Mouse (Mus musculus): ENCODE results near the gene Myo3b. TPM values are rescaled to one million over a fixed set of nuclear protein-coding genes. Genes with fewer than 3 reads are reported as not detected.

Myo3b gene
- polyA plus RNA-seq, 1 experiment from 2014 or later, result not detected

DNA sequence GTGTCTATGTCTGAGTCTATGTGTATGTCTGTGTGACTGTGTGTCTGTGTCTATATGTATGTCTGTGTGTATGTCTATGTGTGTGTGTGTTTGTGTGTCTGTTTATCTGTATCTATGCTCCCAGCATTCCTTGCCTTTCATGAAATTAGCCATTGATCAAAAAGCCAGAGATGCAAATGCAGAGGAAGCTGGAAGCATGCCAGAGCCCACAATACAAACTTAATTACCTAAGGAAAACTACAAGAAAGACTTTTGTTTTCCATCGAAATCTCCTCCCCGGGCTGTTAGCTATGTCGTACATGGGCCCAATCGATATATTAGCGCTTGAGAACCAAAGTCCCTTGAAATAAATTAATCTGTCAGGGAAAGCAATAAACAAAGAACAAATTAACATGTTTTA is 367.9 kb downstream of the Myo3b start:
- Histone ChIP-seq H3K27me3 (ENCODE audit: control insufficient read depth, insufficient read depth, low read length) (no peaks in the 10 kb centered on the region), H3K9me3 (ENCODE audit: control insufficient read depth, low read length) (no peaks in the 10 kb centered on the region), H3K4me2 (no peak overlapping the region), H3K36me3 (ENCODE audit: control insufficient read depth, insufficient read depth, low read length) (no peaks in the 10 kb centered on the region), H3K4me3 (ENCODE audit: low read depth, low read length) (no peak overlapping the region), H3K9ac (ENCODE audit: low read length) (no peak overlapping the region), H3K4me1 (ENCODE audit: control insufficient read depth, insufficient read depth, low read length) (no peaks in the 10 kb centered on the region), H3K27ac (ENCODE audit: low read depth, low read length) (no peak overlapping the region)
- no peak for ATAC-seq (ENCODE audit: low FRiP score)
- DNase-seq (ENCODE audit: low spot score, missing footprints), result no peak
- WGBS, result 84% methylated on average over 5 of the region's 5 CpGs

DNA sequence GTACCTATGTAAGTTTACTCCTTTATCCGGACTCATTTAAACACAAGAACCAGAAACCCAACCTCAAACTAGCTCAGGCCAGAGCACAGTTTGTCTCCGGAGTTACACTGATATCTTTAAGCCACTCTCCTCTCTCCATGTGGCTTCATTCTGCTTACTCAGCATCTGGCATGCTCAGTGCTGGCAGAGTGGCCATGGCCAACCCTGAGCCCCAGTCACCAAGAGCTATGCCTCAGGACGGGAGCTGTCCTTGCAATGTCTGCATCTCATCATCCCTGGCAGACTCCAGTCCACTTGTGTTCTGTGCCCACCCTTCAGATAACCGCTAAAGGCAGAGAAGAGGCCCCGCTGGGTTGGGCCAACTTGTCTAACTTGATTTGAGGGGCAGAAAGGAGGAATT is 368.8 kb downstream of the Myo3b start:
- Histone ChIP-seq H3K4me2 (no peak overlapping the region), H3K4me3 (ENCODE audit: low read depth, low read length) (no peak overlapping the region), H3K4me1 (ENCODE audit: control insufficient read depth, insufficient read depth, low read length) (no peaks in the 10 kb centered on the region), H3K27ac (ENCODE audit: low read depth, low read length) (no peak overlapping the region), H3K36me3 (ENCODE audit: control insufficient read depth, insufficient read depth, low read length) (no peaks in the 10 kb centered on the region), H3K9me3 (ENCODE audit: control insufficient read depth, low read length) (no peaks in the 10 kb centered on the region), H3K9ac (ENCODE audit: low read length) (no peak overlapping the region), H3K27me3 (ENCODE audit: control insufficient read depth, insufficient read depth, low read length) (no peaks in the 10 kb centered on the region)
- WGBS, result 76% methylated on average over 5 of the region's 5 CpGs
- no peak for ATAC-seq (ENCODE audit: low FRiP score)
- no peak for DNase-seq (ENCODE audit: low spot score, missing footprints)

DNA sequence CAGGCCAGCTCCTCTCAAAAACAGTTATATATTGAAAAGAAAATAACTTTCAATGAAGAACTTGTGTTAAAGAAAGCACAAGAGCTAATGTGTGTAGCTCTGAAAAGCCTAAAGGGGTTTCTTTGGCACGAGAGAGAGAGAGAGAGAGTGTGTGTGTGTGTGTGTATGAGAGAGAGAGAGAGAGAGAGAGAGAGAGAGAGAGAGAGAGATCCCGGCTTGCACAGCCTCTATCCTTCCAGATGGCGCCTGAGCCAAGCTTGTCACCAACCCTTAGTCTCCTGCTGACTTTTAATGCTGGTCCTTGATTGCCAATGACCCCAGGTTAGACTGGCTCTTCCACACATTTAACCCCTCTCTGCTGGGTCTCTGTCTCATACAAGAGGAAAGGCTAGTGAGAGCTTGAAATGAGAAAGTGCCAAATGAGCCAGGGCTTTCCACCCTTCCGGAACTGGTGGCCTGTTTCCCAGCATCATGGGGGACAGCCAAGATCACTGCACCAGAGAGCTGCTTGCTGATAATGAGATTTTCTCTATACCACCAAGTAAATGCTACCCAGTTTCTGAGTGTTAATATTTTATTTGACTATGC is 371.5 kb downstream of the Myo3b start:
- Histone ChIP-seq H3K4me2 (no peak overlapping the region), H3K4me3 (ENCODE audit: low read depth, low read length) (no peak overlapping the region), H3K27ac (ENCODE audit: low read depth, low read length) (no peak overlapping the region), H3K27me3 (ENCODE audit: control insufficient read depth, insufficient read depth, low read length) (no peaks in the 10 kb centered on the region), H3K36me3 (ENCODE audit: control insufficient read depth, insufficient read depth, low read length) (no peaks in the 10 kb centered on the region), H3K4me1 (ENCODE audit: control insufficient read depth, insufficient read depth, low read length) (no peaks in the 10 kb centered on the region), H3K9me3 (ENCODE audit: control insufficient read depth, low read length) (no peaks in the 10 kb centered on the region), H3K9ac (ENCODE audit: low read length) (no peak overlapping the region)
- DNase-seq (ENCODE audit: low spot score, missing footprints), result no peak
- 55% methylated on average over 4 of the region's 4 CpGs for WGBS
- no peak for ATAC-seq (ENCODE audit: low FRiP score)

DNA sequence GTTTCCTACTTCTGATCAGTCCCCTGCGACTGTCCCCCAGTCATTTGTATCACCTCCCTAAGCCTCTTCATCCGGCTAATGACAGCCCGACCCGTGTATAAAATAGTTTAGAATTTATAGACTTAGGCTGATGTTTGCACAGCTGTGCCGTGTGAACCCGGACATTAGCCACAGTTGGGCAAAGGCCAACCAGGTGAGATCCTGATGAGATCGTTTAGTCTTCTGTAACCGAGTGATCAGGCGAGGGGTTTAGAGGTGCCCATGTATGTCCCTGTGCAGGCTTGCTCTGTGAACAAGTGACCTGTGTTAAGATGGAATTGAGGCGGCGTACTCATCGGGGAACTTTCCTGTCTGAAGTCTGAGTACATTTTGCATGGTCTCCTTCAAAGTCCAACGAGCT is 373.4 kb downstream of the Myo3b start:
- H3K4me2 ChIP-seq, result no peak overlapping the region
- no peak overlapping the region for H3K4me3 ChIP-seq (ENCODE audit: low read depth, low read length)
- ATAC-seq (ENCODE audit: low FRiP score) (no peak), DNase-seq (ENCODE audit: low spot score, missing footprints) (no peak)
- WGBS, result 69% methylated on average over 13 of the region's 13 CpGs
- no peaks in the 10 kb centered on the region for H3K9me3 ChIP-seq (ENCODE audit: control insufficient read depth, low read length)
- no peaks in the 10 kb centered on the region for H3K36me3 ChIP-seq (ENCODE audit: control insufficient read depth, insufficient read depth, low read length)
- H3K27ac ChIP-seq (ENCODE audit: low read depth, low read length), result no peak overlapping the region
- no peak overlapping the region for H3K9ac ChIP-seq (ENCODE audit: low read length)
- no peaks in the 10 kb centered on the region for H3K4me1 ChIP-seq (ENCODE audit: control insufficient read depth, insufficient read depth, low read length)
- H3K27me3 ChIP-seq (ENCODE audit: control insufficient read depth, insufficient read depth, low read length), result no peaks in the 10 kb centered on the region

DNA sequence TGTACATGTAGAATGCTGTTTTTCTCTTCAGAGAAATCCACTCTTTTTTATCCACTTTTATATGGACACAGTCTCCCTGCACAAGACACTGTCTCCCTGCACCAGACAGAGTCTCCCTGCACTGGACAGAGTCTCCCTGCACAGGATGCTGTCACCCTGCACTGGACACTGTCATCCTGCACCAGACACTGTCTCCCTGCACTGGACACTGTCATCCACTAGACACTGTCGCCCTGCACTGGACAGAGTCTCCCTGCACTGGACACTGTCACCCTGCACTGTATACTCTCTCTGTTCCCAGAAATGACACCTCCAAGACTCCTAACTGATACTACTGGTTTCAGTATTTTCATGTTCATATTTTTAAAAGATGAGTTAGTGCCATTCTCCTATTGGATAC is 375.5 kb downstream of the Myo3b start:
- Histone ChIP-seq H3K4me3 (ENCODE audit: low read depth, low read length) (no peak overlapping the region), H3K4me1 (ENCODE audit: control insufficient read depth, insufficient read depth, low read length) (no peaks in the 10 kb centered on the region), H3K36me3 (ENCODE audit: control insufficient read depth, insufficient read depth, low read length) (no peaks in the 10 kb centered on the region), H3K27ac (ENCODE audit: low read depth, low read length) (no peak overlapping the region), H3K27me3 (ENCODE audit: control insufficient read depth, insufficient read depth, low read length) (no peaks in the 10 kb centered on the region), H3K9me3 (ENCODE audit: control insufficient read depth, low read length) (no peaks in the 10 kb centered on the region), H3K9ac (ENCODE audit: low read length) (no peak overlapping the region), H3K4me2 (no peak overlapping the region)
- no peak for ATAC-seq (ENCODE audit: low FRiP score)
- no peak for DNase-seq (ENCODE audit: low spot score, missing footprints)
- 96% methylated on average over 1 of the region's 1 CpGs for WGBS

DNA sequence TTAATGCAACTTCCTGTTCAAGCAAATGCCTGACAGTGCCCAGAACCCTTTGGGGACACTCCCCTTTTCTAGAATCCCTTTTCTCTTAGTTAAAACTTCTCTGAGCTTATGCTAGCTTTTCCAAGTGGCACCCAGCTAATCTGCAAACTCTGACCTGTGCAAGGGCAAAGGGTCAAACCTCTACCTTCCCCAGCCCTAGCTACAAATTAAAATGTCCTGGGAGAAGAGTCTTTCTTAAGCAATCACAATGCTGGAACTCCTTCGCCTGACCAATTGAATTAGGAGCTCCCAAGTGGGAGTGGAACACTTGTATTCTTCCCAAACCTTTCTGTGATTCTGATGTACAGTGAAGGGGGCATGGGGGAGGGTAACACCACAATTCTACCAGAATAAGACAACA is 376.6 kb downstream of the Myo3b start:
- H3K9ac ChIP-seq (ENCODE audit: low read length), result no peak overlapping the region
- H3K36me3 ChIP-seq (ENCODE audit: control insufficient read depth, insufficient read depth, low read length), result no peaks in the 10 kb centered on the region
- H3K27me3 ChIP-seq (ENCODE audit: control insufficient read depth, insufficient read depth, low read length), result no peaks in the 10 kb centered on the region
- ATAC-seq (ENCODE audit: low FRiP score), result no peak
- no peak overlapping the region for H3K4me3 ChIP-seq (ENCODE audit: low read depth, low read length)
- 76% methylated on average over 1 of the region's 1 CpGs for WGBS
- H3K4me1 ChIP-seq (ENCODE audit: control insufficient read depth, insufficient read depth, low read length), result no peaks in the 10 kb centered on the region
- no peak overlapping the region for H3K27ac ChIP-seq (ENCODE audit: low read depth, low read length)
- no peak overlapping the region for H3K4me2 ChIP-seq
- DNase-seq (ENCODE audit: low spot score, missing footprints), result no peak
- H3K9me3 ChIP-seq (ENCODE audit: control insufficient read depth, low read length), result no peaks in the 10 kb centered on the region

DNA sequence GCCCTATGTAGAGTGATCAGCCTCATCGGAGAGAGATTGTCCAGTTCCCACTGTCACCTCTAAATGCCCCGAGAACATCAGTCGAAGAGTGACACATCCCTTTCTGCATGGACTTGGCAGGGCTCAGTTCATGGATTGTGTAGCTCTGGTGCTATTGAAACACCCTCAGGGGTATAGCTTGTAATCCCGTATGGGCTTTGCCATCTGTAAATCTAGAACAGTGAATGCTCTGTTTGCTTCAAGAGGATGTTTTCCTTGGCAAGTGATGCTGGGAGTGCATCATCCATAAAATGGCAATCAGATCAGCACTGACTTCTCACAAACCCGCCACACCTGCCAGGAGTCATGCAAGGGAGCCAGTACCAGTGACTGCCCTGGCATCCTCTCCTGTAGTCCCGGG is 380.4 kb downstream of the Myo3b start:
- WGBS, result 89% methylated on average over 6 of the region's 6 CpGs
- DNase-seq (ENCODE audit: low spot score, missing footprints) (no peak), ATAC-seq (ENCODE audit: low FRiP score) (no peak)
- Histone ChIP-seq H3K9ac (ENCODE audit: low read length) (no peak overlapping the region), H3K9me3 (ENCODE audit: control insufficient read depth, low read length) (no peaks in the 10 kb centered on the region), H3K4me3 (ENCODE audit: low read depth, low read length) (no peak overlapping the region), H3K4me2 (no peak overlapping the region), H3K36me3 (ENCODE audit: control insufficient read depth, insufficient read depth, low read length) (no peaks in the 10 kb centered on the region), H3K27ac (ENCODE audit: low read depth, low read length) (no peak overlapping the region), H3K27me3 (ENCODE audit: control insufficient read depth, insufficient read depth, low read length) (no peaks in the 10 kb centered on the region), H3K4me1 (ENCODE audit: control insufficient read depth, insufficient read depth, low read length) (no peaks in the 10 kb centered on the region)

DNA sequence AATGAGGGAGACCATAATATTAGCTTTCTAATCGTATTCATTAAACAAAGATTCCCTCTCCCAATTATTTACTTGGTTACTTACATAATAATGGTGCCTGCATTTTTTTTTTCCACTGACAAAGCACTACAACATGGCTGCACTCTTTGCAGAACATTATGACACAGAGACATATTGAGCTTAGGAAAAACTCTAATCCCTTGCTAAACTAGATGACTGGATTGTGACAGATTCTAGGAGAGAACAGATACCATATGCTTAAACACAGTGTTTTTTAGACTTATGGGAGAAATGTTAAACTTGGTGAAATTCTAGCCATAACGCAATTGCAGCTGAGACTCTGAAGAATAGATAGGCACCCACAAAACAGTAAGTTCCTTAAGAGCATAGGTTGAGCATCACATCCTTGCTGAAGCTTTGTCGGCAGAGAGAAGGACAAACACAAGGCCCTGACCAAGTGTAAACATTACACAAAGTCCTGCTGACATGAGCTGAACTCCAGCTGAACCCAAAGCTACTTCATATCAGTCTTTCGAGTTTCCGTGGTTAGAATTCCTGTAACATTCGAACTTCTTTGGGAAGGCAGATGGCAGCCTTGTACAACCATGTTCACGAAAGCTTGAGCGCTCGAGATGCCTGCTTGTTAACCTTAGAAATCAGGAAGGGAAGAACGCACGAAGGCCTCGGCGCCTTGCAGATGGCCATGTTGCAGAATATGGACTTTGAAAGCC is 382.4 kb downstream of the Myo3b start:
- Histone ChIP-seq H3K9ac (ENCODE audit: low read length) (no peak overlapping the region), H3K36me3 (ENCODE audit: control insufficient read depth, insufficient read depth, low read length) (no peaks in the 10 kb centered on the region), H3K27ac (ENCODE audit: low read depth, low read length) (no peak overlapping the region), H3K4me1 (ENCODE audit: control insufficient read depth, insufficient read depth, low read length) (no peaks in the 10 kb centered on the region), H3K4me3 (ENCODE audit: low read depth, low read length) (no peak overlapping the region), H3K4me2 (no peak overlapping the region), H3K9me3 (ENCODE audit: control insufficient read depth, low read length) (no peaks in the 10 kb centered on the region), H3K27me3 (ENCODE audit: control insufficient read depth, insufficient read depth, low read length) (no peaks in the 10 kb centered on the region)
- DNase-seq (ENCODE audit: low spot score, missing footprints), result no peak
- WGBS, result 84% methylated on average over 13 of the region's 13 CpGs
- no peak for ATAC-seq (ENCODE audit: low FRiP score)

DNA sequence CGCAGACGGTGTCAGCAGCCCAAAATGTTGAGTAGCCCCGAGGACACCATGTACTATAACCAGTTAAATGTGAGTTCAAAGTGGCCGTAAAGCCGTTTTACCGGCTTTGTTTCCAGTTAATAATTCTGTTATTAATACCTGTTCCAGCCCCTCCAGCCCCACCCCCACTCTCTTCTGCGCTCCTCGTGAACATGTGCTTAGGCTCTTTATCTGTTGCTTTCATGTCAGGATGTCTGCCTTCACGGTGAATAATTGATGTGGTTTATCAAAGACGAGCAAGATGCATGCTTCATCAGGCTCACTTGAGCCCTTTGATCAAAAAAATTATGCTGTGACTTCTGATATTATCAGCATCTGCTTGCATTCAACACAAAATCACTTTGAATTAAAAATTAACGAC is 386.7 kb downstream of the Myo3b start:
- H3K4me2 ChIP-seq, result no peak overlapping the region
- H3K4me3 ChIP-seq (ENCODE audit: low read depth, low read length), result no peak overlapping the region
- ATAC-seq (ENCODE audit: low FRiP score) (no peak), DNase-seq (ENCODE audit: low spot score, missing footprints) (no peak)
- no peaks in the 10 kb centered on the region for H3K4me1 ChIP-seq (ENCODE audit: control insufficient read depth, insufficient read depth, low read length)
- no peaks in the 10 kb centered on the region for H3K27me3 ChIP-seq (ENCODE audit: control insufficient read depth, insufficient read depth, low read length)
- H3K27ac ChIP-seq (ENCODE audit: low read depth, low read length), result no peak overlapping the region
- H3K9me3 ChIP-seq (ENCODE audit: control insufficient read depth, low read length), result no peaks in the 10 kb centered on the region
- H3K9ac ChIP-seq (ENCODE audit: low read length), result no peak overlapping the region
- no peaks in the 10 kb centered on the region for H3K36me3 ChIP-seq (ENCODE audit: control insufficient read depth, insufficient read depth, low read length)
- 77% methylated on average over 11 of the region's 11 CpGs for WGBS
